27 mouse cellular contexts compared by ENCODE assay signal in genomic region chr1:166077052-166077735, GRCm38 (mm10). TPM values are rescaled to one million over a fixed set of nuclear protein-coding genes. Genes with fewer than 3 reads are reported as not detected.
DNase-seq lines count a peak whose midpoint lies in the region; ATAC-seq and TF ChIP-seq lines count a peak whose summit lies in the region.
"Had no signal": no experiment of that assay in that cellular context is flagged by ENCODE, and none has a peak within 500 bp of the region (broad histone marks: within the 10 kb centered on the region; RNA-seq: fewer than 3 reads in every experiment).

No protein-coding gene starts in this region.

- no peak overlapping the region for H3K9ac ChIP-seq in liver, adult 2 months (ENCODE audit: low read depth, low read length)
- no peak overlapping the region for H3K9ac ChIP-seq in liver, embryonic 11.5 days (ENCODE audit: low read depth, low read length)
- no peak overlapping the region for H3K9ac ChIP-seq in midbrain, embryonic 11.5 days (ENCODE audit: low read length)
- H3K9ac ChIP-seq: embryonic facial prominence, embryonic 12.5 days; forebrain, embryonic 13.5 days; forebrain, embryonic 15.5 days had no signal

- DNase-seq in heart, adult 11 months = peak; percentile 74
- no peak for DNase-seq in heart, postnatal 10 days
- DNase-seq in liver, adult 2 months (ENCODE audit: extremely low read depth, low read depth, low spot score) = peak; percentile 1
- DNase-seq in liver, embryonic 11.5 days (ENCODE audit: low spot score) = no peak
- DNase-seq in adipocyte (ENCODE audit: low spot score) = peak; percentile 14
- DNase-seq in large intestine, adult 2 months (ENCODE audit: low read depth, low spot score) = peak; percentile 80
- DNase-seq in midbrain, embryonic 11.5 days (ENCODE audit: low spot score, missing footprints) = no peak
- DNase-seq: adrenal gland, adult 2 months; adrenal gland, postnatal 10 days; adrenal gland, postnatal 25 days; B cell, adult 2 months; cerebellum, adult 11 months; cerebellum, adult 18-20 months; cerebellum, adult 8-10 months; cerebellum, adult 9-11 months; cerebellum, postnatal 14 days; cerebellum, postnatal 36 days had no signal

- no peaks in the 10 kb centered on the region for H3K36me3 ChIP-seq in liver, adult 2 months (ENCODE audit: control insufficient read depth, insufficient read depth, low read length)
- H3K36me3 ChIP-seq in liver, embryonic 11.5 days (ENCODE audit: control insufficient read depth, insufficient read depth, low read length) = no peaks in the 10 kb centered on the region
- H3K36me3 ChIP-seq in midbrain, embryonic 11.5 days (ENCODE audit: control insufficient read depth, insufficient read depth, low read length) = no peaks in the 10 kb centered on the region
- H3K36me3 ChIP-seq: embryonic facial prominence, embryonic 10.5 days; embryonic facial prominence, embryonic 12.5 days; forebrain, embryonic 15.5 days; G1E had no signal

- no peak for TF ChIP-seq CTCF in liver, adult 2 months (IDR thresholded peaks at IDR 0.05; ENCODE audit: low read depth, low read length)

- H3K79me2 ChIP-seq in liver, adult 2 months (ENCODE audit: control insufficient read depth, insufficient read depth, low read length) = no peaks in the 10 kb centered on the region

- WGBS in liver, adult 2 months = 65% methylated on average over 6 of the region's 6 CpGs
- 67% methylated on average over 6 of the region's 6 CpGs for whole genome bisulfite sequencing in liver, embryonic 11.5 days
- WGBS in large intestine, adult 2 months = 10% methylated on average over 6 of the region's 6 CpGs
- WGBS in midbrain, embryonic 11.5 days = 83% methylated on average over 6 of the region's 6 CpGs

- H3K4me2 ChIP-seq in liver, embryonic 11.5 days = no peak overlapping the region
- no peak overlapping the region for H3K4me2 ChIP-seq in midbrain, embryonic 11.5 days
- H3K4me2 ChIP-seq: embryonic facial prominence, embryonic 12.5 days; forebrain, embryonic 13.5 days; forebrain, embryonic 15.5 days had no signal

- no peaks in the 10 kb centered on the region for H3K27me3 ChIP-seq in liver, adult 2 months (ENCODE audit: control insufficient read depth, insufficient read depth, low read length)
- H3K27me3 ChIP-seq in liver, embryonic 11.5 days (replicated peaks; ENCODE audit: control insufficient read depth, insufficient read depth, low read length) = no peaks in the 10 kb centered on the region
- no peaks in the 10 kb centered on the region for H3K27me3 ChIP-seq in midbrain, embryonic 11.5 days (ENCODE audit: control insufficient read depth, insufficient read depth, low read length)
- H3K27me3 ChIP-seq: CH12.LX; embryonic facial prominence, embryonic 12.5 days; forebrain, embryonic 13.5 days; forebrain, embryonic 15.5 days had no signal

- H3K4me3 ChIP-seq in liver, adult 2 months (ENCODE audit: insufficient read depth, low read depth, low read length) = no peak overlapping the region
- no peak overlapping the region for H3K4me3 ChIP-seq in liver, embryonic 11.5 days (ENCODE audit: low read depth, low read length)
- no peak overlapping the region for H3K4me3 ChIP-seq in midbrain, embryonic 11.5 days (ENCODE audit: low read depth, low read length)
- H3K4me3 ChIP-seq: embryonic facial prominence, embryonic 10.5 days; embryonic facial prominence, embryonic 12.5 days; forebrain, embryonic 13.5 days; forebrain, embryonic 15.5 days had no signal

- intact Hi-C loops in heart, postnatal 10 days (cut with DNase I) = no loop called here

- no peak for ATAC-seq in liver, embryonic 11.5 days (replicated peaks; ENCODE audit: low FRiP score)
- no peak for ATAC-seq in midbrain, embryonic 11.5 days (ENCODE audit: low FRiP score)
- ATAC-seq: activated CD4-positive, CD25-positive, alpha-beta regulatory T cell, adult 4 months; CD4-positive, CD25-positive, alpha-beta regulatory T cell, adult 4 months; forebrain, embryonic 13.5 days; forebrain, embryonic 15.5 days; Patski had no signal

- no peaks in the 10 kb centered on the region for H3K4me1 ChIP-seq in liver, adult 2 months (ENCODE audit: control insufficient read depth, insufficient read depth, low read length)
- no peaks in the 10 kb centered on the region for H3K4me1 ChIP-seq in liver, embryonic 11.5 days (replicated peaks; ENCODE audit: control insufficient read depth, insufficient read depth, low read length)
- H3K4me1 ChIP-seq in midbrain, embryonic 11.5 days (ENCODE audit: control insufficient read depth, insufficient read depth, low read length) = no peaks in the 10 kb centered on the region
- H3K4me1 ChIP-seq: embryonic facial prominence, embryonic 10.5 days; embryonic facial prominence, embryonic 12.5 days; forebrain, embryonic 13.5 days; forebrain, embryonic 15.5 days had no signal

- no peaks in the 10 kb centered on the region for H3K9me3 ChIP-seq in liver, embryonic 11.5 days (ENCODE audit: control insufficient read depth, low read length)
- H3K9me3 ChIP-seq in midbrain, embryonic 11.5 days (ENCODE audit: control insufficient read depth, low read length) = no peaks in the 10 kb centered on the region
- H3K9me3 ChIP-seq: embryonic facial prominence, embryonic 10.5 days; embryonic facial prominence, embryonic 12.5 days; forebrain, embryonic 13.5 days; forebrain, embryonic 15.5 days; G1E had no signal

- no peak overlapping the region for H3K27ac ChIP-seq in liver, adult 2 months (replicated peaks; ENCODE audit: insufficient read depth, low read depth, low read length)
- H3K27ac ChIP-seq in liver, embryonic 11.5 days (ENCODE audit: low read depth, low read length) = no peak overlapping the region
- H3K27ac ChIP-seq in midbrain, embryonic 11.5 days (ENCODE audit: low read depth, low read length) = no peak overlapping the region
- H3K27ac ChIP-seq: embryonic facial prominence, embryonic 10.5 days; embryonic facial prominence, embryonic 12.5 days; forebrain, embryonic 13.5 days; forebrain, embryonic 15.5 days had no signal

- no peak for TF ChIP-seq POLR2A in liver, adult 2 months (IDR thresholded peaks at IDR 0.05; ENCODE audit: extremely low read depth, insufficient read depth, low read length)

RNA-seq across cellular contexts. Expression of gene Dusp27, which starts 50.5 kb away (rescaled TPM):
- total RNA-seq in heart, postnatal 10 days (2021) = 10 to 100 TPM; 53.6 to 60.3 TPM
- total RNA-seq in liver, adult 2 months (2014; rRNA removed) = not detected in 2 replicates
- not detected in 2 replicates for polyA plus RNA-seq in liver, adult 2 months (2012; rRNA removed)
- polyA plus RNA-seq in liver, embryonic 11.5 days (2014; fragmentation: Nextera tagmentation; extraction: Ambion mirVana) = 0.84 and 1.0 TPM in 2 replicates
- 0.05 and 0.12 TPM in 2 replicates for polyA plus RNA-seq in large intestine, adult 2 months (2012; rRNA removed)
- 2.3 and 2.4 TPM in 2 replicates for polyA plus RNA-seq in midbrain, embryonic 11.5 days (2014; fragmentation: Nextera tagmentation; extraction: Ambion mirVana)
- total RNA-seq: adrenal gland, postnatal 25 days; CH12.LX; common myeloid progenitor, adult 5-6 weeks had no signal
- polyA plus RNA-seq: activated CD4-positive, CD25-positive, alpha-beta regulatory T cell, adult 4 months; CD4-positive, CD25-positive, alpha-beta regulatory T cell, adult 4 months; G1E; Patski had no signal

RNA-seq across cellular contexts. Expression of gene Gpa33, which starts 52.8 kb away (rescaled TPM):
- total RNA-seq in heart, postnatal 10 days (2021) = not detected
- not detected in 2 replicates for total RNA-seq in liver, adult 2 months (2014; rRNA removed)
- polyA plus RNA-seq in liver, adult 2 months (2012; rRNA removed) = 0.25 and 0.31 TPM in 2 replicates
- polyA plus RNA-seq in liver, embryonic 11.5 days (2014; fragmentation: Nextera tagmentation; extraction: Ambion mirVana) = not detected in 2 replicates
- 448 and 661 TPM in 2 replicates for polyA plus RNA-seq in large intestine, adult 2 months (2012; rRNA removed)
- 0.17 and 0.38 TPM in 2 replicates for polyA plus RNA-seq in midbrain, embryonic 11.5 days (2014; fragmentation: Nextera tagmentation; extraction: Ambion mirVana)
- total RNA-seq: common myeloid progenitor, adult 5-6 weeks had no signal
- polyA plus RNA-seq: activated CD4-positive, CD25-positive, alpha-beta regulatory T cell, adult 4 months; CD4-positive, CD25-positive, alpha-beta regulatory T cell, adult 4 months; forebrain, embryonic 13.5 days; forebrain, embryonic 15.5 days; G1E; Patski had no signal

Comparison
In these comparisons a context has a peak if more than half of its experiments do, and no peak if none do; other contexts are left out.
1. DNase-seq: peak in heart, adult 11 months (single experiment), liver, adult 2 months (single experiment), adipocyte (single experiment) and large intestine, adult 2 months (single experiment); none in heart, postnatal 10 days (0 of 2), liver, embryonic 11.5 days (single experiment) and midbrain, embryonic 11.5 days (single experiment).
2. RNA of gene Gpa33, which starts 52.8 kb away (polyA plus RNA-seq): 448 to 661 TPM in large intestine, adult 2 months; 0.17 to 0.38 TPM in midbrain, embryonic 11.5 days, 0.25 to 0.31 TPM in liver, adult 2 months and not detected in liver, embryonic 11.5 days; every median in the first group is over 100 times any median in the second.